Comparison of ENCODE assay signal across 8 mouse cellular contexts in the genomic region with DNA sequence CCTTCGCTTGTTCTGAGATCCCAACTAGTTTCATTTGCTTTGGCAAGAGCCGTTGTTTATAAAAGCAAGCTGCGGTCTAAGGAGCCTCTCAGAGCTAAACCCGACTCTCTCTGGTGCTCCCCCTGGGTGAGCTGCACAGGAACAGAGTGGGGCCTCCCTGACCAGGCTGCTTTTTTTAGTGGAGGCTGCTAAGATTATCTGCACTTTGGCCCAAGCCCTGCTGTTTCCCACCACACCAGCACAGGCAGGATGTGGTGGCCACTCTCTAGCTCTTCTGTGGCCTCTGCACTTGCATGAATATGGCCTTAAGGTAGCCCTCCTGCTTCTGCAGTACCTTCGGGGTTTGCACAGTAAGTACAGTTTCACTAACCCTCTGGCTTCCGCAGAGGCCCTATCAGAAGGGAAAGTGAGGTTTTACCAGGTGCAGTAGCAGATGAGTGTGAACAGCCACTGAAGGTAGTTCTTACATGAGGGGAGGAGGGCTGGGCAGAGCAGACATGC. TPM values are rescaled to one million over a fixed set of nuclear protein-coding genes. Genes with fewer than 3 reads are reported as not detected.
DNase-seq lines count a peak whose midpoint lies in the region; ATAC-seq lines count a peak whose summit lies in the region.
"Had no signal": no experiment of that assay in that cellular context is flagged by ENCODE, and none has a peak within 500 bp of the region (broad histone marks: within the 10 kb centered on the region; RNA-seq: fewer than 3 reads in every experiment).

No protein-coding gene starts in this region.

- no peaks in the 10 kb centered on the region for H3K9me3 ChIP-seq in liver, embryonic 12.5 days (replicated peaks)
- no peaks in the 10 kb centered on the region for H3K9me3 ChIP-seq in forebrain, embryonic 12.5 days

- DNase-seq in 3134 (ENCODE audit: extremely low read depth, insufficient read length, low spot score), result peak; percentile 29
- no peak for DNase-seq in left cerebral cortex, postnatal 4 days
- DNase-seq in urinary bladder, postnatal 14 days (ENCODE audit: low spot score), result no peak
- DNase-seq: gastrocnemius, postnatal 25 days had no signal

- peak overlapping the region; percentile 19; the same call in 1 of the 2 replicates for H3K4me2 ChIP-seq in liver, embryonic 12.5 days
- H3K4me2 ChIP-seq in forebrain, embryonic 12.5 days, result no peak overlapping the region

- peak overlapping the region; percentile 49 for H3K27ac ChIP-seq in liver, embryonic 12.5 days
- H3K27ac ChIP-seq in forebrain, embryonic 12.5 days, result no peak overlapping the region

- peak; percentile 77 for ATAC-seq in CD4-positive, CD25-positive, alpha-beta regulatory T cell, adult 4 months
- ATAC-seq in liver, embryonic 12.5 days, result peak; percentile 64
- ATAC-seq in neutrophil, adult 5-6 weeks (ENCODE audit: extremely low read depth, insufficient number of reproducible peaks, low FRiP score, poor library complexity, severe bottlenecking), result peak; percentile 28; the same call in 1 of the 2 replicates
- no peak for ATAC-seq in forebrain, embryonic 12.5 days (ENCODE audit: low FRiP score)

- H3K4me1 ChIP-seq in liver, embryonic 12.5 days, result peaks cover 37% of the 10 kb centered on the region
- peaks cover 14% of the 10 kb centered on the region; the same call in 1 of the 2 replicates for H3K4me1 ChIP-seq in forebrain, embryonic 12.5 days

- peaks cover 12% of the 10 kb centered on the region for H3K36me3 ChIP-seq in liver, embryonic 12.5 days
- peaks cover 8% of the 10 kb centered on the region; the same call in 1 of the 2 replicates for H3K36me3 ChIP-seq in forebrain, embryonic 12.5 days (replicated peaks)

- no peak overlapping the region for H3K4me3 ChIP-seq in liver, embryonic 12.5 days
- no peak overlapping the region for H3K4me3 ChIP-seq in forebrain, embryonic 12.5 days (replicated peaks)

- peak overlapping the region; percentile 8; the same call in 1 of the 2 replicates for H3K9ac ChIP-seq in liver, embryonic 12.5 days
- no peak overlapping the region for H3K9ac ChIP-seq in forebrain, embryonic 12.5 days

- intact Hi-C loops in left cerebral cortex, postnatal 4 days (cut with DNase I), result loop anchor here (10.0 kb wide), 1 partner anchor 95 kb away; a partner anchor contains a TSS

- 18% methylated on average over 6 of the region's 6 CpGs for WGBS in liver, embryonic 12.5 days (ENCODE audit: insufficient replicate concordance)
- 85% methylated on average over 6 of the region's 6 CpGs for WGBS in forebrain, embryonic 12.5 days

- H3K27me3 ChIP-seq in liver, embryonic 12.5 days (replicated peaks), result no peaks in the 10 kb centered on the region
- no peaks in the 10 kb centered on the region for H3K27me3 ChIP-seq in forebrain, embryonic 12.5 days

RNA-seq across cellular contexts. Expression of a gene that starts 44.2 kb away (rescaled TPM):
- 10 to 100 TPM; 59.3 to 94.3 TPM for polyA plus RNA-seq in CD4-positive, CD25-positive, alpha-beta regulatory T cell, adult 4 months (2017; shearing (Covaris generic))
- polyA plus RNA-seq in liver, embryonic 12.5 days (2016; fragmentation: Nextera tagmentation; extraction: Ambion mirVana), result 6.3 and 6.9 TPM in 2 replicates
- total RNA-seq in neutrophil, adult 5-6 weeks (2017), result 2.8 and 5.0 TPM in 2 replicates
- 1 to 10 TPM; 1.6 to 2.7 TPM for total RNA-seq in left cerebral cortex, postnatal 4 days (2021)
- 1.6 and 1.9 TPM in 2 replicates for polyA plus RNA-seq in forebrain, embryonic 12.5 days (2016; fragmentation: Nextera tagmentation; extraction: Ambion mirVana)
